Mouse (Mus musculus): ENCODE results near the gene Lrrc25. TPM values are rescaled to one million over a fixed set of nuclear protein-coding genes. Genes with fewer than 3 reads are reported as not detected.

The Lrrc25 gene
- total RNA-seq, 4 experiments from 2014 or later, result 1.4 to 2.3 (median 1.8) TPM

- DNase-seq (ENCODE audit: low spot score), result no peak
Observed at GRCm38 (mm10) chr8:70615281-70615680, 674 bp upstream of the Lrrc25 start.

- DNase-seq (ENCODE audit: low spot score), result no peak
Observed at GRCm38 (mm10) chr8:70616645-70617044, 690 bp downstream of the Lrrc25 start.

- DNase-seq (ENCODE audit: low spot score), result no peak
Observed at GRCm38 (mm10) chr8:70617985-70618384, 2.0 kb downstream of the Lrrc25 start.

GRCm38 (mm10) chr8:70618888-70619334 is 3.0 kb downstream of the Lrrc25 start:
- peak; percentile 65 for DNase-seq (ENCODE audit: low spot score)

GRCm38 (mm10) chr8:70622220-70622619 is 6.3 kb downstream of the Lrrc25 start:
- DNase-seq (ENCODE audit: low spot score), result no peak

- no peak for DNase-seq (ENCODE audit: low spot score)
Observed at GRCm38 (mm10) chr8:70625104-70625503, 9.1 kb downstream of the Lrrc25 start.

- no peak for DNase-seq (ENCODE audit: low spot score)
Observed at GRCm38 (mm10) chr8:70627041-70627440, 11.1 kb downstream of the Lrrc25 start.

GRCm38 (mm10) chr8:70628986-70629490 is 13.1 kb downstream of the Lrrc25 start:
- no peak for DNase-seq (ENCODE audit: low spot score)

GRCm38 (mm10) chr8:70629574-70630531 is 13.9 kb downstream of the Lrrc25 start:
- DNase-seq (ENCODE audit: low spot score), result peak; percentile 87

GRCm38 (mm10) chr8:70630532-70631381 is 14.8 kb downstream of the Lrrc25 start:
- DNase-seq (ENCODE audit: low spot score), result no peak

GRCm38 (mm10) chr8:70631436-70631835 is 15.5 kb downstream of the Lrrc25 start:
- DNase-seq (ENCODE audit: low spot score), result no peak

GRCm38 (mm10) chr8:70632346-70632892 is 16.5 kb downstream of the Lrrc25 start, which contains the start of gene Gdf15:
TSS of gene Gdf15 (minus strand) at chr8:70632456.
- DNase-seq (ENCODE audit: low spot score), result no peak

GRCm38 (mm10) chr8:70634066-70634465 is 18.1 kb downstream of the Lrrc25 start:
- peak; percentile 78 for DNase-seq (ENCODE audit: low spot score)

- no peak for DNase-seq (ENCODE audit: low spot score)
Observed at GRCm38 (mm10) chr8:70635527-70635926, 19.6 kb downstream of the Lrrc25 start.

GRCm38 (mm10) chr8:70636838-70637237 is 20.9 kb downstream of the Lrrc25 start:
- DNase-seq (ENCODE audit: low spot score), result no peak

GRCm38 (mm10) chr8:70638752-70639151 is 22.8 kb downstream of the Lrrc25 start:
- no peak for DNase-seq (ENCODE audit: low spot score)

GRCm38 (mm10) chr8:70643019-70643418 is 27.1 kb downstream of the Lrrc25 start:
- DNase-seq (ENCODE audit: low spot score), result no peak

- no peak for DNase-seq (ENCODE audit: low spot score)
Observed at GRCm38 (mm10) chr8:70644065-70644464, 28.1 kb downstream of the Lrrc25 start.

GRCm38 (mm10) chr8:70645501-70646224 is 29.7 kb downstream of the Lrrc25 start:
- DNase-seq (ENCODE audit: low spot score), result peak; percentile 69

GRCm38 (mm10) chr8:70646369-70646768 is 30.4 kb downstream of the Lrrc25 start:
- DNase-seq (ENCODE audit: low spot score), result no peak

- DNase-seq (ENCODE audit: low spot score), result no peak
Observed at GRCm38 (mm10) chr8:70646775-70647174, 30.8 kb downstream of the Lrrc25 start.
